Mouse (Mus musculus) thymus, adult 2 months (tissue): ENCODE results near the gene Srprb.

Experiments used
- CTCF ChIP-seq: fragments of 200-500 bp; IDR thresholded peaks from 2 replicates; pipeline ENCODE4 v1.5.1; 2012; ENCODE audit warnings: mild to moderate bottlenecking, control low read depth, low read length, moderate library complexity, borderline replicate concordance; ENCODE audit not compliant: control insufficient read depth, poor library complexity, insufficient read depth; ENCODE audit errors: extremely low read depth
- POLR2A ChIP-seq: fragments of 200-500 bp; IDR thresholded peaks from 2 replicates; pipeline ENCODE4 v1.6.1; 2012; ENCODE audit warnings: mild to moderate bottlenecking, low read length, control low read depth, moderate library complexity; ENCODE audit not compliant: control insufficient read depth, poor library complexity, insufficient read depth; ENCODE audit errors: extremely low read depth

GRCm38 (mm10) chr9:103168046-103168445, 33.9 kb downstream of the Srprb start:
- TF ChIP-seq CTCF (no peak), POLR2A (no peak)
